In the genomic region with DNA sequence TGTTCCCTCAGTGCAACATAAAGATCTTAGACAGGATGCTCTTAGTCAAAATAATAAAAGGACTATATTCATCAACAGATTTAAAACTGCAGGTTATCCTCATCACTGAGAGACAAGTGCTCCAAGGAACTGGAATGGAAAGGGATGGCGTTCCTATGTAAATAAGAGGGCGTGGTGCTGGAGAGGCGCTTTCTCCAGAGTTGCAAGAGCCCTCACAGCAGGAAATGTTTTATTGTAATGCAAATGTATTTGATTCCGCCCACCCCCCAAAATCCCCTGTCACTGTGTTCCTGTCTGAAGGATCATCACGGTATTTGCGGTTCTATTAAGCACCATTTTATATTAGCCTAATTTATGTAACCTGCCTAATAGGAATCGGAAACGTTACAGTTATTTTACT, we compare ENCODE assay signal across 9 mouse cellular contexts.
DNase-seq lines count a peak whose midpoint lies in the region; ATAC-seq and TF ChIP-seq lines count a peak whose summit lies in the region.
"Had no signal": no experiment of that assay in that cellular context is flagged by ENCODE, and none has a peak within 500 bp of the region (broad histone marks: within the 10 kb centered on the region; RNA-seq: fewer than 3 reads in every experiment).

No protein-coding gene starts in this region.

- intact Hi-C loops in heart, postnatal 14 days (cut with DNase I) = no loop called here

- peak overlapping the region; percentile 13 for H3K4me3 ChIP-seq in heart, postnatal 0 days (ENCODE audit: low read depth, low read length)
- H3K4me3 ChIP-seq in forebrain, embryonic 10.5 days = peak overlapping the region; percentile 29
- peak overlapping the region; percentile 12 for H3K4me3 ChIP-seq in midbrain, embryonic 12.5 days

- WGBS in heart, postnatal 0 days = 9% methylated on average over 8 of the region's 8 CpGs
- WGBS in forebrain, embryonic 10.5 days = 5% methylated on average over 8 of the region's 8 CpGs
- 4% methylated on average over 8 of the region's 8 CpGs for WGBS in midbrain, embryonic 12.5 days

- no peak for TF ChIP-seq EP300 in heart, postnatal 0 days (IDR thresholded peaks at IDR 0.05; ENCODE audit: low read depth)

- ATAC-seq in heart, postnatal 0 days (ENCODE audit: insufficient read depth, low read depth) = no peak
- ATAC-seq in midbrain, embryonic 12.5 days (ENCODE audit: low FRiP score, low read depth) = peak; percentile 82

- no peak overlapping the region for H3K27ac ChIP-seq in heart, postnatal 0 days (ENCODE audit: low read depth)
- no peak overlapping the region for H3K27ac ChIP-seq in forebrain, embryonic 10.5 days
- no peak overlapping the region for H3K27ac ChIP-seq in midbrain, embryonic 12.5 days (replicated peaks)

- H3K27me3 ChIP-seq in heart, postnatal 0 days (ENCODE audit: control insufficient read depth, insufficient read depth, low read length) = no peaks in the 10 kb centered on the region
- no peaks in the 10 kb centered on the region for H3K27me3 ChIP-seq in forebrain, embryonic 10.5 days (ENCODE audit: poor library complexity, severe bottlenecking)
- H3K27me3 ChIP-seq in midbrain, embryonic 12.5 days = no peaks in the 10 kb centered on the region
- H3K27me3 ChIP-seq: CH12.LX had no signal

- DNase-seq in heart, postnatal 0 days (ENCODE audit: low spot score) = no peak
- no peak for DNase-seq in heart, postnatal 14 days
- DNase-seq in R1 (ENCODE audit: low read depth, low spot score) = peak; percentile 97
- DNase-seq in forebrain, embryonic 10.5 days (ENCODE audit: extremely low spot score, low spot score) = peak; percentile 20
- no peak for DNase-seq in cerebellum, adult 9-11 months
- DNase-seq in kidney, adult 8-10 months = no peak
- DNase-seq in thymus, postnatal 0 days (ENCODE audit: low spot score) = no peak

- H3K9me3 ChIP-seq in heart, postnatal 0 days (replicated peaks; ENCODE audit: control insufficient read depth, low read length) = no peaks in the 10 kb centered on the region
- no peaks in the 10 kb centered on the region for H3K9me3 ChIP-seq in forebrain, embryonic 10.5 days
- no peaks in the 10 kb centered on the region for H3K9me3 ChIP-seq in midbrain, embryonic 12.5 days

- H3K9ac ChIP-seq in heart, postnatal 0 days (replicated peaks; ENCODE audit: low read depth, low read length) = no peak overlapping the region
- H3K9ac ChIP-seq in midbrain, embryonic 12.5 days (replicated peaks) = no peak overlapping the region

- peak overlapping the region; percentile 52 for H3K4me2 ChIP-seq in heart, postnatal 0 days (ENCODE audit: low read depth, low read length)
- peak overlapping the region; percentile 47 for H3K4me2 ChIP-seq in midbrain, embryonic 12.5 days (replicated peaks)

- H3K4me1 ChIP-seq in heart, postnatal 0 days (ENCODE audit: control insufficient read depth, insufficient read depth) = no peaks in the 10 kb centered on the region
- peaks cover 40% of the 10 kb centered on the region for H3K4me1 ChIP-seq in forebrain, embryonic 10.5 days
- peaks cover 19% of the 10 kb centered on the region for H3K4me1 ChIP-seq in midbrain, embryonic 12.5 days

- no peaks in the 10 kb centered on the region for H3K36me3 ChIP-seq in heart, postnatal 0 days (replicated peaks; ENCODE audit: control insufficient read depth, insufficient read depth, low read length)
- no peaks in the 10 kb centered on the region for H3K36me3 ChIP-seq in forebrain, embryonic 10.5 days (replicated peaks)
- no peaks in the 10 kb centered on the region for H3K36me3 ChIP-seq in midbrain, embryonic 12.5 days

- no peak for TF ChIP-seq CTCF in heart, postnatal 0 days (IDR thresholded peaks at IDR 0.05; ENCODE audit: low read depth)

Comparison
In these comparisons a context has a peak if more than half of its experiments do, and no peak if none do; other contexts are left out.
1. DNase-seq: peak in R1 (single experiment) and forebrain, embryonic 10.5 days (single experiment); none in heart, postnatal 0 days (single experiment), heart, postnatal 14 days (0 of 2), cerebellum, adult 9-11 months (single experiment), kidney, adult 8-10 months (0 of 2) and thymus, postnatal 0 days (single experiment).
2. Peak in every context shown above with its lines, with median percentiles within 50 percentile points of each other: H3K4me3 ChIP-seq.